Mouse (Mus musculus): ENCODE results near the gene Serpine2.

Gene Serpine2

GRCm38 (mm10) chr1:79809447-79809846, 51.5 kb downstream of the Serpine2 start:
- no peak for DNase-seq

DNA sequence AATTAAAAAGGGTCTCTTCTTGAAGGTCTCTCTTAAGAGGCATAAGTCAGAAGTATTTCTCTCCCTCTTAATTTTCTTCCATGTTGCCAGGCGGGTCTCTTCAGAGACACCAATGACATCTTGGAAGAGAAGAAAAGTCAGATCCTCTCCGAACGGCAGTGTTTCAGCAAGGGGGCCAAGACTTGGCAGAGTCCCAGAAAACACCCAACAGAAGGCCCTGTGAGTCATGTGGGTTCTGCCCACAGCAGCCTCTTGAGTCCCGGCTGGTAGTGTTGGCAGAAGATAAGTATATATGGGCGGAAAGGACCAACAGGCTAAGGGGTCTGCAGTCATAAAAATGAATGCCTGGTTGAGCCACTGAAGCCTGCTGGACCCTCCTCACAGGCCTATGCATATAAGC, 54.1 kb downstream of the Serpine2 start:
- DNase-seq: peak; percentile 57

- DNase-seq: no peak
Observed at GRCm38 (mm10) chr1:79803614-79804013, 57.4 kb downstream of the Serpine2 start.

GRCm38 (mm10) chr1:79802858-79803427, 58.0 kb downstream of the Serpine2 start:
- no peak for DNase-seq

GRCm38 (mm10) chr1:79797084-79797483, 63.9 kb downstream of the Serpine2 start:
- DNase-seq: no peak

GRCm38 (mm10) chr1:79786267-79786927, 74.6 kb downstream of the Serpine2 start:
- peak; percentile 56 for DNase-seq

- DNase-seq: no peak
Observed at GRCm38 (mm10) chr1:79782433-79782832, 78.5 kb downstream of the Serpine2 start.

GRCm38 (mm10) chr1:79778011-79778410, 83.0 kb downstream of the Serpine2 start:
- no peak for DNase-seq

- peak; percentile 98 for DNase-seq
Observed at GRCm38 (mm10) chr1:79775927-79776458, 85.0 kb downstream of the Serpine2 start, which contains the start of the genes Mrpl44 and Wdfy1. Gene Mrpl44 (plus strand): TSS chr1:79776018. Gene Wdfy1 (minus strand): TSS chr1:79776143.

- DNase-seq: no peak
Observed at GRCm38 (mm10) chr1:79774164-79774780, 86.7 kb downstream of the Serpine2 start.

- DNase-seq: no peak
Observed at GRCm38 (mm10) chr1:79768231-79768630, 92.7 kb downstream of the Serpine2 start.

GRCm38 (mm10) chr1:79764483-79764882, 96.5 kb downstream of the Serpine2 start:
- no peak for DNase-seq

- no peak for DNase-seq
Observed at GRCm38 (mm10) chr1:79764031-79764430, 96.9 kb downstream of the Serpine2 start.

- no peak for DNase-seq
Observed at GRCm38 (mm10) chr1:79762282-79763250, 98.4 kb downstream of the Serpine2 start.

DNA sequence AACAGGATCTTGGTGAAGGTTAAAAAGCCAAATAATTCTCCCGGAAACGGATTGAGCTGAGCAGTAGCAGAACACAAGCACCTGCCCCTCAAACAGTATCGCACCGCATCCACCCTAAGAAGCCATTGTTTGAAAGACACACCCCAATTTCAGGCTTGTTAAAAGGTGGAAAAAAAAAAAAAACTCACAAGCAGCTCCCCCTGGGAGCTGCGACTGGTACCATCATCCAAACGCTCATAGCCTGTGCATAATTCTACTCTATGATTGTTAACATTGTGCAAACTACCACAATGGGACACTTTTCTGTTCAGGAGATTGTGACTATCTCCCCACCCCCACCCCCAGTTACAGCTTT, 99.1 kb downstream of the Serpine2 start:
- no peak for DNase-seq

- peak; percentile 86 for DNase-seq
Observed at GRCm38 (mm10) chr1:79761106-79761916, 99.7 kb downstream of the Serpine2 start.

DNA sequence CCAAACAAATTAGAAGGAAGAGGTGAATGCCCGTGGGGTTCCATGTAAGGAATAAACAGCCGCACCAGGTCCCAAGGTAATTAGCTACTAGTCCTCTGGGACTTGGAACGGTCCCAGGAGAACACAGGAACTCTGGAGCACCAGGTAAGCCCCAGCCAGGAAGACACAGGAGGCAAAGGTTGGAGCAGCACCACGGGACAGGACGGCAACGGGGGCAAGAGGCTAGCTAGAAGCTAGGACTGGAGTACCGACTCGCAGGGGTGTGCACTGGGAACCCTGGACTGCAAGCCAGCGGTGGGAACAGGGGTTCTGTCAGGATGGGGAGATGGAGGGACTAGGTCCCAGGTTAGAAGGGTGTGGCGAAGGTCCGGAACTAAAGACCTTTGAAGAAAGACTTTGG, 100.3 kb downstream of the Serpine2 start:
- DNase-seq: no peak

DNA sequence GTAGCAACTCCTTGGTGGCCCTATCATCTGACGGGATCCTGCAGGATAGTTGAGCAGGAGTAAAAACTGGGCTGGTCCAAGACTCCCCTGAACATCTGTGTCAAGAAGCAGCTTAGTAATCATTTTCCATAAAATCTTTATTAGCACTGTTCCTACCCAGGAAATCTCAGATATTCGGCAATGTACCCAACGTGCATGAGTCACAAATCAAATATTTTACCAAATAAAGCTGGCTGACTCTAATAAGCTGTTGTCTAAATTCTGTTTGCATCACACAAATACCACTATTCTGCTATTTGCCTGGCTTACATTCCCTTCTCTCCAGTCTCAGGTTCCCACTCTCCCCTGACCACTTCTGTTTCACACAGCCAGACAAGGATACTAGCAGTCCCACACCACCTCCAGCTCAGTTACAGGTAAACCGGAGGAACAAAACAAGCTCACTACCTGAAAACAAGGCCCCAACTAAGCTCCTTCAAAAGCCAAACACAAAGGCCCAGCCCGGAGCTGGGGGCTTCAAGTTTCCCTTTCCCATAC, 101.5 kb downstream of the Serpine2 start:
- DNase-seq: no peak

DNA sequence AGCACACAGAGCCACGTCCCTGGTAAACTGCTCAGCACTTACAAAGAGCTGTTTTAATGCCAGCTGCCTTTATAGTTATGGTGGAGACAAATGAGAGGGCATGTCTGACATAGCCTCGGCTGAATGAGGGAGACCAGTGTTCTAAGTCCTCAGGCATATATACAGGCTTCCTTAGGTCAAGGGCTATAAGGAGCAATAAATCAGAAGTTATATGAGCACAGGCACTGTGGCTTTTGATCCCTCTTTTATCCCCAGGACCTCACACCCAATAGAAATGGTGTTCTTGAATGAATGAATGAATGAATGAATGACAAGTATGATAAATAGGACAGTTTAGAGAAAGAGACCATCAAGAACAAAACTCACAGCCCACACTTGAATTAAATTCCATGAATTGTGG, 102.0 kb downstream of the Serpine2 start:
- DNase-seq: no peak

GRCm38 (mm10) chr1:79757597-79757996, 103.4 kb downstream of the Serpine2 start:
- no peak for DNase-seq

- no peak for DNase-seq
Observed at GRCm38 (mm10) chr1:79757161-79757560, 103.8 kb downstream of the Serpine2 start.

- DNase-seq: no peak
Observed at GRCm38 (mm10) chr1:79756417-79756816, 104.6 kb downstream of the Serpine2 start.
